Mouse (Mus musculus): Measurements from ENCODE around the gene Hist1h4d. TPM values are rescaled to one million over a fixed set of nuclear protein-coding genes. Genes with fewer than 3 reads are reported as not detected.
"Not testable (repeated sequence)": the region's sequence is repeated elsewhere in the genome, so short reads cannot be mapped to it uniquely, and the experiment has no call there.

Hist1h4d gene
- total RNA-seq, 2 experiments from 2014 or later: 92.0 to 119 TPM

- intact Hi-C loops (cut with DNase I): loop anchor here (5.0 to 10.0 kb wide), 2 partner anchors 36 to 1832 kb away; partner anchors contain the start of genes Hist1h1e, Hist1h2ak, Hist1h2be and Hist1h2bn
- no peak for DNase-seq
Measured at GRCm38 (mm10) chr13:23586099-23586939, 4.9 kb downstream of the Hist1h4d start.

- intact Hi-C loops (cut with DNase I): loop anchor here (5.0 to 10.0 kb wide), 2 partner anchors 35 to 1832 kb away; partner anchors contain the start of genes Hist1h1e, Hist1h2ak, Hist1h2be and Hist1h2bn
- DNase-seq: no peak
Measured at GRCm38 (mm10) chr13:23586940-23587225, 5.5 kb downstream of the Hist1h4d start.

GRCm38 (mm10) chr13:23591206-23591605, 9.8 kb downstream of the Hist1h4d start:
- DNase-seq: no peak
- intact Hi-C loops (cut with DNase I): loop anchor here (10.0 kb wide), 1 partner anchor 1546 kb away; the partner anchor contains the start of genes Hist1h2ag, Hist1h2bj and Hist1h4i

GRCm38 (mm10) chr13:23591886-23592285, 10.5 kb downstream of the Hist1h4d start:
- intact Hi-C loops (cut with DNase I): loop anchor here (10.0 kb wide), 1 partner anchor 1547 kb away; the partner anchor contains the start of genes Hist1h2ag, Hist1h2bj and Hist1h4i
- not testable (repeated sequence) for DNase-seq

GRCm38 (mm10) chr13:23592614-23593013, 11.2 kb downstream of the Hist1h4d start:
- DNase-seq: no peak
- intact Hi-C loops (cut with DNase I): loop anchor here (10.0 kb wide), 1 partner anchor 1548 kb away; the partner anchor contains the start of genes Hist1h2ag, Hist1h2bj and Hist1h4i

- intact Hi-C loops (cut with DNase I): loop anchor here (10.0 kb wide), 1 partner anchor 1548 kb away; the partner anchor contains the start of genes Hist1h2ag, Hist1h2bj and Hist1h4i
Measured at GRCm38 (mm10) chr13:23593051-23593770, 11.8 kb downstream of the Hist1h4d start.

GRCm38 (mm10) chr13:23595185-23595584, 13.8 kb downstream of the Hist1h4d start:
- intact Hi-C loops (cut with DNase I): loop anchor here (10.0 kb wide), 1 partner anchor 1550 kb away; the partner anchor contains the start of genes Hist1h2ag, Hist1h2bj and Hist1h4i

More at GRCm38 (mm10) chr13:23593051-23593770, 11.8 kb downstream of the Hist1h4d start:
- no peak for DNase-seq

GRCm38 (mm10) chr13:23595622-23596372, 14.4 kb downstream of the Hist1h4d start:
- intact Hi-C loops (cut with DNase I): loop anchor here (10.0 kb wide), 1 partner anchor 1551 kb away; the partner anchor contains the start of genes Hist1h2ag, Hist1h2bj and Hist1h4i
- DNase-seq: no peak

More at GRCm38 (mm10) chr13:23595185-23595584, 13.8 kb downstream of the Hist1h4d start:
- no peak for DNase-seq

- DNase-seq: peak; percentile 82 to 87
- intact Hi-C loops (cut with DNase I): loop anchor here (2.0 to 10.0 kb wide), 2 partner anchors 167 to 1553 kb away; partner anchors contain the start of genes Hist1h2ag, Hist1h2bj and Hist1h4i
Measured at GRCm38 (mm10) chr13:23597957-23598356, 16.6 kb downstream of the Hist1h4d start.

GRCm38 (mm10) chr13:23603182-23603699, 21.8 kb downstream of the Hist1h4d start:
- intact Hi-C loops (cut with DNase I): no loop called here
- DNase-seq: no peak

GRCm38 (mm10) chr13:23604452-23604851, 23.1 kb downstream of the Hist1h4d start:
- intact Hi-C loops (cut with DNase I): no loop called here
- no peak for DNase-seq

GRCm38 (mm10) chr13:23605052-23605451, 23.7 kb downstream of the Hist1h4d start:
- DNase-seq: no peak

GRCm38 (mm10) chr13:23609209-23609608, 27.8 kb downstream of the Hist1h4d start:
- intact Hi-C loops (cut with DNase I): no loop called here

More at GRCm38 (mm10) chr13:23605052-23605451, 23.7 kb downstream of the Hist1h4d start:
- intact Hi-C loops (cut with DNase I): no loop called here

GRCm38 (mm10) chr13:23609844-23610243, 28.4 kb downstream of the Hist1h4d start:
- intact Hi-C loops (cut with DNase I): no loop called here
- no peak for DNase-seq

More at GRCm38 (mm10) chr13:23609209-23609608, 27.8 kb downstream of the Hist1h4d start:
- no peak for DNase-seq

- intact Hi-C loops (cut with DNase I): no loop called here
- DNase-seq: no peak
Measured at GRCm38 (mm10) chr13:23610393-23610792, 29.0 kb downstream of the Hist1h4d start.

GRCm38 (mm10) chr13:23611638-23612037, 30.2 kb downstream of the Hist1h4d start:
- intact Hi-C loops (cut with DNase I): no loop called here
- DNase-seq: no peak

GRCm38 (mm10) chr13:23620056-23620732, 38.8 kb downstream of the Hist1h4d start:
- no peak for DNase-seq
- intact Hi-C loops (cut with DNase I): loop anchor here (5.0 kb wide), 3 partner anchors 33 to 1888 kb away; partner anchors contain the start of genes Hist1h1t and Hist1h4c

GRCm38 (mm10) chr13:23620733-23621531, 39.5 kb downstream of the Hist1h4d start, which contains the start of gene Hist1h2be:
TSS of gene Hist1h2be (minus strand) at chr13:23621124.
- peak; percentile 50 to 65 for DNase-seq
- intact Hi-C loops (cut with DNase I): loop anchor here (5.0 kb wide), 3 partner anchors 34 to 1889 kb away; partner anchors contain the start of genes Hist1h1t and Hist1h4c

All from heart, postnatal 14 days (tissue).